Mouse (Mus musculus): ENCODE measurements at regions not wholly inside any gene's neighbourhood (a gene's known extent, or its start where the extent isn't known, plus 50 kb on each side); places are given as distances from the start of the nearest gene placed in this dataset.

DNA sequence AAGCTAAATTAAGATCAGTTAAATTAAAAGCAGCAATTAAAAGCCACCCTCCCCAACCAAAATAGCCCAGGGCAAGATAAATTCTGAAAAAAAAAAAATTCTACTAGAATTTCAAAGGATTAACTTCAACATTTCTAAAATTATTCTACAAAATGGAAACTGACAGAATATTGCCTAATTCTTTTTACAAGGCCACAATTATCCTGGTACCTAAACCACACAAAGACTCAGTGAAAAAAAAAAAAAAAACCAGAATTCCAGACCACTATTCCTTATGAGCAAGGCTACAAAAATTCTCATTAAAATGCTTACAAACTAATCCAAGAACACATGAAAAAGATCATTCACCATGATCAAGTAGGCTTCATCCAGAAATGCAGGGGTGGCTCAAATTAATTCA lies 174.5 kb upstream of the Car8 start:
- ATAC-seq, result no peak
- Histone ChIP-seq H3K4me3 (replicated peaks) (no peak overlapping the region), H3K27ac (no peak overlapping the region), H3K36me3 (no peaks in the 10 kb centered on the region), H3K4me2 (replicated peaks) (no peak overlapping the region), H3K9ac (no peak overlapping the region), H3K9me3 (no peaks in the 10 kb centered on the region), H3K4me1 (replicated peaks) (no peaks in the 10 kb centered on the region), H3K27me3 (replicated peaks) (no peaks in the 10 kb centered on the region)

DNA sequence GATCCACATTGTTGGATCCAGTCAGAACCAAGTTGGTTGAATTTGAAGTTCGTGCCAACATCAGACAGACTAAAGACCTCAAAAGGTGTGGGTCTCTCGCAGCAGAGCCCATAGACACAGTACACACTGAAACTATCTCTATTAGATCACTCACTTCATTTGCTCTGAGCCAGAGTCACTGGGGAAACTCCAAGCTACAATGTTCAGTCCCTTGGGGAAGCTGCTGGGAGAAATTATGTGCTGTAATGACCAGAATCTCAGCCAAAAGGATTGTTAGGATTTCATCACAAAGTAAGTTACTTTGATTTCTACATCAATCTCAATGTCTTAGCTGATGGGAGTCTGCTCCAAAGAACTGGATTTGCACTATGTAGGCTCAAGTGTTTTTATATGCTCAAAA lies 161.2 kb upstream of the Car8 start:
- H3K4me2 ChIP-seq (replicated peaks), result no peak overlapping the region
- WGBS, result 83% methylated on average over 2 of the region's 2 CpGs

DNA sequence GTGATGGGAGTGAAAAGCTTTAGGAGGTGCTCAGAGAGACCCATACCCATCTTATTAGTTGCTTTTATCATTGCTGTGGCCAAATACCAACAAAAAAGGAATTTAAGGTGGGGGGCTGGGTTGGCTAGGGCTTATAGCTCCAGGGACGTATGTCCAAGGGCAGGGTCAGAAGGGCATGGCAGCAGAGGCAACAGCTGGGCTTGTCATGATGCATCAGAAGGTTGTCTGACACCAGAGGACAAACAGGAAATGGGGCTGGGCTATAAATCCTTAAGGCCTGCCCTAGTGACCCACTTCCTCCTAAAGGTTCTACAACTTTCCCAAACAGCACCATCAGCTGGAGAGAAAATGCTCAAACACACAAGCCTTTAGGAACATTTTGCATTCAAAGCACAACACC lies 160.6 kb upstream of the Car8 start:
- Histone ChIP-seq H3K4me1 (replicated peaks) (no peaks in the 10 kb centered on the region), H3K4me2 (replicated peaks) (no peak overlapping the region), H3K4me3 (replicated peaks) (no peak overlapping the region), H3K27ac (no peak overlapping the region), H3K9me3 (no peaks in the 10 kb centered on the region), H3K36me3 (no peaks in the 10 kb centered on the region), H3K27me3 (replicated peaks) (no peaks in the 10 kb centered on the region), H3K9ac (no peak overlapping the region)
- WGBS, result 62% methylated on average over 1 of the region's 1 CpGs
- no peak for ATAC-seq

More for the DNA sequence above, 161.2 kb upstream of the Car8 start:
- Histone ChIP-seq H3K27me3 (replicated peaks) (no peaks in the 10 kb centered on the region), H3K9me3 (no peaks in the 10 kb centered on the region), H3K27ac (no peak overlapping the region), H3K4me1 (replicated peaks) (no peaks in the 10 kb centered on the region), H3K4me3 (replicated peaks) (no peak overlapping the region), H3K9ac (no peak overlapping the region), H3K36me3 (no peaks in the 10 kb centered on the region)
- no peak for ATAC-seq

DNA sequence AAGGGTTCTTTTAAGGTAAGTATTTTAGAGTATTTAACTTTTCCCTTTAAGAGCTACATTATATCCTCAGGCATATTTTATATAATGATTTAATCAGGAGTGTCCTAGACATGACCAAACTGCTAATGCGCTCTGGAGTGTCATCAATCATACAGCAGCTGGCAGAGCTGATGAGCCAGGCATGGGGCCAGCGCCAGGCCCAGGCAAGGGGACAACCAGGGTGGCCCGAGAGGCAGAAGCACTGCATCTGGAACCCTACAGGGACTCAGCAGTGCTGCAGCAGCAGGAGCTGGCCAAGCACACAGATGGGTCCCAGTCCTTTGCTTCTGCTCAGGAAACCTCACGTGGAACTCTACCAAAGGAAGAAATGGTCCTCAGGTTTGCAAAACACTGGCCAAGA lies 160.1 kb upstream of the Car8 start:
- H3K27ac ChIP-seq, result no peak overlapping the region
- ATAC-seq, result peak; percentile 62; the same call in 1 of the 2 replicates
- no peaks in the 10 kb centered on the region for H3K36me3 ChIP-seq
- no peak overlapping the region for H3K9ac ChIP-seq
- H3K4me1 ChIP-seq (replicated peaks), result no peaks in the 10 kb centered on the region
- no peaks in the 10 kb centered on the region for H3K9me3 ChIP-seq
- WGBS, result 56% methylated on average over 4 of the region's 4 CpGs
- no peak overlapping the region for H3K4me2 ChIP-seq (replicated peaks)
- no peak overlapping the region for H3K4me3 ChIP-seq (replicated peaks)
- H3K27me3 ChIP-seq (replicated peaks), result no peaks in the 10 kb centered on the region

DNA sequence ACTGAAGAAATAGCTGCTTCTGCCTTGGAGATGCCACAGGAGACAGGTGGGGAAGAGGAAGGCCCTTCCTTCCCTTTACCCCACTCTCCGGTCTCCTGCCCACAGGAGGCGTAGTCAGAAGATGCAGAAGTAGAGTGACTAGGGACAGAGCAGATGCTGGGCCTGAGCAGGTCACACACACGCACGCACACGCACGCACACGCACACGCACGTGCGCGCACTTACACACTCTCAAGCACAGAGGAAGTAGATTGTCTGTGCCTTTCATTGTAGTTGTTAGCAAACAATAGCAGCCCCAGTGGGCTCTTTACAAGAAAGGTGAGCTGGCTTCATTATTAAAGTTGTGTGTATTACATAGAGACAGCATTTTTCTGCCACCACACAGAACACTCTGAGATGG lies 144.3 kb upstream of the Car8 start:
- Histone ChIP-seq H3K9ac (no peak overlapping the region), H3K4me3 (replicated peaks) (no peak overlapping the region), H3K9me3 (no peaks in the 10 kb centered on the region), H3K4me1 (replicated peaks) (no peaks in the 10 kb centered on the region), H3K36me3 (no peaks in the 10 kb centered on the region), H3K27ac (no peak overlapping the region), H3K27me3 (replicated peaks) (no peaks in the 10 kb centered on the region), H3K4me2 (replicated peaks) (no peak overlapping the region)
- no peak for ATAC-seq
- 94% methylated on average over 11 of the region's 11 CpGs for WGBS

DNA sequence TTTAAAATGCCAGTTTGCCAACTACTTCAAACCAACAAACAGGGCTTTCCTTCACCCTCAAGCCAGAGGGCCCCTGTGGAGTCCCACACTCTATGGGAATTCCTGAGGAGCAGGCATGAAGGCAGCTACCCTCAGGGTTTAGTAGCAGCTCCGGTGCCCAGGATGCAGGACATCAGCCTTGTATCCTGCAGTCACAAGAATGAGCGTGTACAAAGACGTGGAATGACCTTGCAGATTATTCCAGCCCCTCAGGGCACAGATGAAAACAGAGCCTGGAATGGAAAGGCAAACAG lies 143.2 kb upstream of the Car8 start:
- Histone ChIP-seq H3K4me3 (replicated peaks) (no peak overlapping the region), H3K4me1 (replicated peaks) (no peaks in the 10 kb centered on the region), H3K4me2 (replicated peaks) (no peak overlapping the region)

DNA sequence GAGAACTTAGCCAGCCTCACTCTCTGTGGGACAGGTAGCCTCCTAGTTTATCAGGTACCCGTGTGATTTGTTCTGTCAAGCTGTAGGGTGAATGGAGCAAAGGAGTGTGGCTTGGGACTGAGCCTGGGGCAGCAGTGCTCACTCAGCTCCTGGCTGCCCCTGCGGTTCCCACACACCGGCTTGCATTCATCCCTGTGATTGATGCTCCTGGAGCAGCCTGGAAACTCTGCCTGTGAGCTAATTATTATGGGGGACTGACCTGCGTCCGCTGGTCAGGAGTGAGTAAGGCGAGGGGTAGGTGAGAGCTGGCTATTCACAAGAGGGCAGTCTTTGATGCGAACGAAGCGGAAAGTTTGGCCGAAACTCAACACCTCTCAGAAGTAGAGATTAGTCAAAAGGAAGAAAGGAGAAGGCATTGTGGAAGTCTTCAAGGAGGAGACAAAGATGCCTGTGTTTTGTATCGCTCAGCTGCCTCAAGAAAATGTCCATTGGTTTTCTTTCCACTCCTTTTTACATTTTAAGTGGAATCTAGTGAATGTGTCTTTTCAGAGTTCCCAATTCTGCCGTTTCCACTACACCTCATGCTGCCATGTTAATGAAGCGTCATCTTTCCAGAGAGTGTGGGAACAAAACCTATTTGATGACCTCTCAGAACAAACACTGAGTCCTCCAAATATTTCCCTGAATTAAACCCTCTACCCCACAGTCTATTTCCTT lies 142.7 kb upstream of the Car8 start:
- H3K4me1 ChIP-seq (replicated peaks), result no peaks in the 10 kb centered on the region
- WGBS, result 40% methylated on average over 13 of the region's 13 CpGs
- H3K4me3 ChIP-seq (replicated peaks), result no peak overlapping the region

More for the DNA sequence above, 143.2 kb upstream of the Car8 start:
- 73% methylated on average over 3 of the region's 3 CpGs for WGBS
- no peaks in the 10 kb centered on the region for H3K27me3 ChIP-seq (replicated peaks)
- H3K36me3 ChIP-seq, result no peaks in the 10 kb centered on the region
- no peak overlapping the region for H3K9ac ChIP-seq
- ATAC-seq, result no peak
- H3K27ac ChIP-seq, result no peak overlapping the region
- no peaks in the 10 kb centered on the region for H3K9me3 ChIP-seq

DNA sequence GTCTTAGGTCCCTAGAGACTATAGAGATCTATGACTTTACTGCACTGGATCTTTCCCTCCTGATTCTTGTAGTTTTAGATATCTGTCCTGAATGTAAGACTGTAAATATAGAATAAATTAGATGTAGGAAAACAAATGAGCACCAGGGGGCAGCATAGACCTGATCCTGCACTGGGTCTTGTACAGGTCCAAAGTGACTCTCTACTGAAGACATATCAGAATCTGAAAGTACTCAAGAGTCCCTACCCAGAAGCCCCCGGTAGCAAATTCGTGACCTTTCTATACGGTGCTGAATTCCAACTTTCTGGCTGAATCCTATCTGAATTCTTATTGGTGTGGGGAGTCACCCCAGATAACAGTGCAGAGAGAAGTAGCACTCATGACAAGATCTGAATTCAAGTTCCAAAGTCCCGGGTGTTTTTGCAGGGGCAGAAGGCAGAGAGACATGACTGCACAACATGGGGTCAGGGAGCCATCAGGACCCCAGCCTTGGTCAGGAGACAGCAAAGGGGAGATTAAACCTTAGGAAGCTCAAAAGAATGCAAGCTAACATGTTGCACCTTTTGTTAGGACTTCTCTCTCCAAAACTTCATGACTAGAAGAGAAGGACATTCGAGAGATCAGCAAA lies 142.0 kb upstream of the Car8 start:
- Histone ChIP-seq H3K4me3 (replicated peaks) (no peak overlapping the region), H3K4me2 (replicated peaks) (no peak overlapping the region), H3K27ac (no peak overlapping the region), H3K36me3 (no peaks in the 10 kb centered on the region), H3K9ac (no peak overlapping the region), H3K9me3 (no peaks in the 10 kb centered on the region), H3K27me3 (replicated peaks) (no peaks in the 10 kb centered on the region), H3K4me1 (replicated peaks) (no peaks in the 10 kb centered on the region)
- peak; percentile 67 for ATAC-seq
- 60% methylated on average over 5 of the region's 5 CpGs for WGBS

More for the DNA sequence above, 142.7 kb upstream of the Car8 start:
- H3K36me3 ChIP-seq, result no peaks in the 10 kb centered on the region
- H3K4me2 ChIP-seq (replicated peaks), result no peak overlapping the region
- ATAC-seq, result no peak
- no peak overlapping the region for H3K27ac ChIP-seq
- H3K9me3 ChIP-seq, result no peaks in the 10 kb centered on the region
- no peaks in the 10 kb centered on the region for H3K27me3 ChIP-seq (replicated peaks)
- H3K9ac ChIP-seq, result no peak overlapping the region

DNA sequence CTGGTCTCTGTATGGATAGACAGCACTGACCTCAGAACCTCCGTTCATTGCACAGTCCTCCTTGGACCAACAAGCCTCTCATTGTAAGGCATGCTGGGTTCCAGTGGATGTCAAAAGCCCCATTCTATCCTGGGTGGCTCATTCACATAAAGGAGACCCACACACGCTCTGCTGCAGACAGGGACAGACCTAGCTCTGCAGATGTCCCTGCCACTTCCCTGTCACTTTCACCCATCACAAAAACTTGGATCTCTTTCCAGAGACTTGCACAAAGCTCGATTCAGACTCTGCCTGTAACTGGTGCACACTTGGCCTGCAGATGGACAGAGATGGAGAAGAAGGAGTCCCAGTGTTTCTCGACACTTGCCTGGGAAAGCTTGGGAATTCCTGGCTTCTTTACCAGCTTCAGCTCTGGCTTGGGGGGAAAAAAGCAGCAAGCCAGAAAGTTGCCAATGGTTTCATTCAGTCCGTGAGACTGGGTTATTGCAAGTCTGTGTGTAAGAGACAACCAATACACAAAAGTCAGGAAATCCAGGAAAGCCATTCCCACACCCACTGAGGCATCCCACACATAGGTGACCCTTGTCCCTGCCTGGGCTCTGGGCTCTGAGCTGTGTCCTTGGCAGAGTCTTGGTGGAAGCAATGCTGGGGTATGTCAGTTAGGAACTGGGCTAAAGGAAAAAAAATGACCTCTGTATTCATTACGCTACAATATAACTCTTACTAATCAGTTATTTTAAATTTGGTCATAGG lies 136.1 kb upstream of the Car8 start:
- 81% methylated on average over 6 of the region's 6 CpGs for WGBS
- H3K4me2 ChIP-seq (replicated peaks), result no peak overlapping the region
- no peak overlapping the region for H3K27ac ChIP-seq
- H3K9me3 ChIP-seq, result no peaks in the 10 kb centered on the region
- peak; percentile 36; the same call in 1 of the 2 replicates for ATAC-seq
- H3K27me3 ChIP-seq (replicated peaks), result no peaks in the 10 kb centered on the region
- no peak overlapping the region for H3K9ac ChIP-seq
- no peak overlapping the region for H3K4me3 ChIP-seq (replicated peaks)
- H3K4me1 ChIP-seq (replicated peaks), result no peaks in the 10 kb centered on the region
- H3K36me3 ChIP-seq, result no peaks in the 10 kb centered on the region

DNA sequence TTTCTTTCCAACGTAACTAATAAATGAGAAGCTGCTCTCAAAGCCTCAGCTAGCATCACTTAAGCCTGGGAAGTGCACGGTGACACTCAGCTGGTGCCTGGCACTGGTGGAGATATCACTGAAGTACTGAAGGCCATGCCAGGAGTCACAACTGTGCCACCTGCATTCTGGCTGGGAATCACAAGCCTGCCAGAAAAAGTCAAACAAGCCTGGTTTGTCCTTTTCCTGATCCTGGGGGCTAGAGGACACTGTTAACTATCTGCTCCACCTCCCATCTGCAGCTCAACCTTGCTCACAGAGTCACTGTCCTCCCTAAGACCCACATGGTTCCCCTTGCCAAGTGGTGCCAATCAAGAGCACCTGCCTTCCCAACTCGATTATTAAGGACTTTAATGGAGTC lies 135.2 kb upstream of the Car8 start:
- Histone ChIP-seq H3K36me3 (no peaks in the 10 kb centered on the region), H3K4me3 (replicated peaks) (no peak overlapping the region), H3K4me2 (replicated peaks) (no peak overlapping the region), H3K9ac (no peak overlapping the region), H3K27me3 (replicated peaks) (no peaks in the 10 kb centered on the region), H3K9me3 (no peaks in the 10 kb centered on the region), H3K4me1 (replicated peaks) (no peaks in the 10 kb centered on the region), H3K27ac (no peak overlapping the region)
- WGBS, result 79% methylated on average over 3 of the region's 3 CpGs
- no peak for ATAC-seq

DNA sequence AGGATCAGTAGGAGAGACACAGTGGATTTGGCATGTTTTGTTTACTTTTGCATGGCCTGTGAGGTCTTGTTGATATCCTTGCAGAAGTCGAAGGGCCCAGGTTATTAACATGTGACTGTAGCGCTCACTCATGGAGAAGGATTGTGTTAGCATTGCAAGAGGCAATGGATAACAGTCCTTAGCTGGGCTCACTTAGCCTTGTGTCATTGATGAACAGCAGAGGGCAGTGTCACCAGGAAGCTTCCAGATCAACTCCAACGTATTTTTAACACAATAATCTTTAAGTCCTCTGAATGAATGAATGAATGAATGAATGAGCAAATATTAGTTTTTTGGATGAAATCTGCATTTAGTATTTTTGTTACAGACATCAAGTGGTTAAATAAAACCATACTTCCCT lies 133.2 kb upstream of the Car8 start:
- H3K9me3 ChIP-seq, result no peaks in the 10 kb centered on the region
- 64% methylated on average over 3 of the region's 3 CpGs for WGBS
- no peaks in the 10 kb centered on the region for H3K36me3 ChIP-seq
- H3K4me3 ChIP-seq (replicated peaks), result no peak overlapping the region
- no peak overlapping the region for H3K9ac ChIP-seq
- H3K4me2 ChIP-seq (replicated peaks), result no peak overlapping the region
- no peaks in the 10 kb centered on the region for H3K4me1 ChIP-seq (replicated peaks)
- no peaks in the 10 kb centered on the region for H3K27me3 ChIP-seq (replicated peaks)
- no peak for ATAC-seq
- no peak overlapping the region for H3K27ac ChIP-seq

DNA sequence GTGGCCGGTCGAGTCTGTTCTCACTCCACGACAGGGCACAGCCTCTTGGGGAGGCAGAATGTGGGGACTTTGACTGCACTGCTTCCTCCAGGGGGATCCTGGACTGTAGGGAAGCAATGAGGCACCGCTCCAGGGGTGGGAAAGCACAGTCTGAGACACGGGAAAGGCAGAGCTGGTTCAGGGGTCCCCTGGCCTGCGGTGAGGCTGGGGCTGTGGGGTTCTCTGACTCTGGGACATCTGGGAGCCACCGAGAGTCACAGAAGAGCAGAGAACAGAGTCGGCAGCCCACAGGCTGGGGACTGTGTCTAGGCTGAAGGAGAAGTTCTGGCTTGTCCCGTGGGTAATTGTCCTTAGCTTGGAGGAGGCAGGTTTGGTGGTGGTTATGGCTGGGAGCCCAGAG lies 131.9 kb upstream of the Car8 start:
- Histone ChIP-seq H3K4me2 (replicated peaks) (no peak overlapping the region), H3K27ac (no peak overlapping the region), H3K9ac (no peak overlapping the region), H3K27me3 (replicated peaks) (no peaks in the 10 kb centered on the region), H3K4me1 (replicated peaks) (0 out of 2 replicates have a peak, but pooled peaks cover 3% of the 10 kb centered on the region), H3K9me3 (no peaks in the 10 kb centered on the region), H3K36me3 (no peaks in the 10 kb centered on the region), H3K4me3 (replicated peaks) (no peak overlapping the region)
- ATAC-seq, result no peak
- 54% methylated on average over 9 of the region's 9 CpGs for WGBS

Data from intestine, embryonic 15.5 days (tissue).